Mouse (Mus musculus) layer of hippocampus, postnatal 36 days (tissue): ENCODE measurements at regions not wholly inside any gene's neighbourhood (a gene's known extent, or its start where the extent isn't known, plus 50 kb on each side); places are given as distances from the start of the nearest gene placed in this dataset.

Experiments
- DNase-seq, 2 experiments: peaks; one replicate each; pipeline ENCODE4 v3.0.0; 2022

GRCm38 (mm10) chr6:127348770-127349409, 97.8 kb upstream of the Parp11 start:
- no peak for DNase-seq

DNA sequence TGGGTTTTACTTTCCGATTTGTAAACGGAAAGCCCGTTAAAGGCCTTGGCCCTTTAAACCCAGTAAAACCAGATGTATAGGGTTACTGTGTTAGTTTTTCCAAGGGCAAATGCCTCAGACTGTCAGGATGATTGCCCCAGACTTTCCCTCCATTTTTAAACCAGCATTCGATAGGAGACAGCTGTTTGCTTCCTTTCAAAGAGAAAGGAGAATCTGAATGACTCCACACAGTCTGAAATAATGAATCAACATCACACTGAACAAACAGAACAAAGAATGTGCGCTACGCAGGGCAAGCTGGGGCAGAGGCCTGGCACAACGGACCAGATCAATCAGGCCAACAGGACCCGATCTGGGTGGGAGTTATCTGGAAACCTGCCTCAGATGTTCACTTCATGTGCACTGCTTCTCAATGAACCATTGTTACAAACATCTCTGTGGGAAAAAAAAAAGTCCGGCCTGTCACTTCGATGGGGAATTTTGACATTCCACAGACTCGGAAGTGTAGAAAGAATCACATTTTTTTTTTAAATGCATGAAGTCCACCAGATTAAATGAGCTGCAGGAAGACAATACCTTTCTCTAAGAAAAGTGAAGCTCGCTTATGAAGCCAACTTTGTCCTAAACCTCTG, 97.0 kb upstream of the Parp11 start:
- no peak for DNase-seq

- DNase-seq, result no peak
Measured at GRCm38 (mm10) chr6:127351691-127352090, 94.9 kb upstream of the Parp11 start.

GRCm38 (mm10) chr6:127355112-127355511, 91.5 kb upstream of the Parp11 start:
- no peak for DNase-seq

- peak; percentile 9 to 20 for DNase-seq
Measured at GRCm38 (mm10) chr6:127356442-127356841, 90.2 kb upstream of the Parp11 start.

GRCm38 (mm10) chr6:127358805-127359204, 87.8 kb upstream of the Parp11 start:
- DNase-seq, result no peak

DNA sequence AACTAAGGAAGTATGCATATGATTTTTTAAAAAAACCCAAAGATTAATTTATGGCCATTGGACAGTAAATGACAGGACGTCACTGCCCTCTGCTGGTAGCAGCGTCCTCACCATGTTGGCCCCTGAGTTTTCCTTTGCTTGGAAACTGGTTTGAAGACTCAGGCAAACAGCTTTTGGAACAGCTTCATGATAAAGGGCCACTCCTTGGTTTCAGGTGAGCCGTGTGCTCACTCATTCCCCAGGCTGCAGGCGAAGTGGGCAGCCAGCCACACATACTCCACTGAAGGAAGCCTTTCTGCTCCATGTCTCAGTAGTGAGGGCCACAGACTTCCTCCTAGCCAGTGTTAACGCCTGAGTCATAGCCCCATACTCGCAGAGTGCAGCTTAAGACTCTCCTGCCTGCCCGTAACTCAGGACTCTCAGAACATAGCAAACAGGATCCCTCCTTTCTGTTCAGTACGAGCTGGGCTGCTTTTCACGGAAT, 87.2 kb upstream of the Parp11 start:
- DNase-seq, result peak; percentile 54 to 64

DNA sequence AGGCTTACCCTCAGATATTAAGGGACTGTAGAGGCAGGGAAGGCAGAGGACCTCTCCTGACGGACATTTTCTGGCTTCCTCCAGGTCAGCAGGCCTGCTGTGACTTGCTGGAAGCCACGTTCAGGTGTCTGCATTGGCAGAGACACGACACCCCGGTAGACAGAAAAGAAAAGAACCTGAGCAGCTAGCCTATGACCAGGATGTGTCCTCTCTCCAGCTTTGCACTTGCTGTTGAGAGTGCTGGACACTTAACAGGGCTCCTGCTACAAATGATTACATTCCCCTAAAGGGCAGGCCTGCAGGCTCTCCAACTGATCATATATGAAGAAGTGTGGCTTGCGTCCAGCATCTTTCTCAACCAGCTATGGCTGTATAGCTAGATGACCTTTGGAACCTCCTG, 84.5 kb upstream of the Parp11 start:
- DNase-seq, result no peak

- no peak for DNase-seq
Measured at GRCm38 (mm10) chr6:127362966-127363752, 83.5 kb upstream of the Parp11 start.

GRCm38 (mm10) chr6:127363871-127364590, 82.6 kb upstream of the Parp11 start:
- DNase-seq, result no peak

DNA sequence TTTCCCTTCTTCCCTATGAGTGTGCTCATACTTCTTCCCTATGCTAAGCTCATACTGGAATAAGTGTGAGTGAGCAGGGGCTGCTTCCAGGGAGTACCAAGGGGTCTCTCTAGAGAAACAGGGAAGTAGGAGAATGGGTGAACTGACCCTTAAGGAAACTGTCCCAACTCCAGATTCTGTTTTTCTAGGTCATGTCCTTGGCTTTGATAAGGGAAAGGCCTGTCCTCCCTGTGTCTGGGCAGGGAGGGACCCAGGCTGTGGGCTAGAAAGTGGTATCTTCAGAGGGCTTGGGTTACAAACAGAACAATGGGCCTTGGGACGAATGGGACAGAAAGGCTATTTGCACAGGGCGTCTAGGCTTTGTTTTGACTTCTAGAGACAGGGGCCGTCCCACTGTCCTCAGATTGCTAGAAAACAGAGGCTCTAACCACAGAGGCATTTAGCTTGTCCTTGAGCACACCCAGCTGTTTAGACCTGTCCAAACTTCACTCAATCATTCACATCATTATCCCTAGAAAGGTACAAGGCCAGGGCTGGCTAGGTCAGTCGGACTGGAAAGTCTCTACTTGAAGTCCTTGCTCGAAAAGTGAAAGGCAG, 82.0 kb upstream of the Parp11 start:
- DNase-seq, result no peak

- no peak for DNase-seq
Measured at GRCm38 (mm10) chr6:127365246-127365645, 81.4 kb upstream of the Parp11 start.

DNA sequence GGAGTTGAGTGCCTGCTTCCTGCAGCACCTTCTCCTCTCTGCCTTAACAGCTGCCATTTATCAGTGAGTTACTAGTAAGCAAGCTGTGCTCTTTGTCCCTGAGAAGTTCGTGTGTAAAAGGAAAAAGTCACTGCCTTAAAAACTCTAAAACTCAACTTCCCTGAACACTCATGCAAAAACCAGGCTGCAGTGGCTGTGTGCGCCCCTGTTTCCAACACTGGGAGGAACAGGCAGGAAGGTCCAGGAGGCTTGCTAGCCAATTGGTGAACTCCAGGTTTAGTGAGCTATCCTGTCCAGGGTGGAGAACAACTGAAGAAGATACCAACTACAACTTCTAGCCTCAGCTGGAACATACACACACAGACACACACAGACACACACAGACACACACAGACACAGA, 81.0 kb upstream of the Parp11 start:
- no peak for DNase-seq

DNA sequence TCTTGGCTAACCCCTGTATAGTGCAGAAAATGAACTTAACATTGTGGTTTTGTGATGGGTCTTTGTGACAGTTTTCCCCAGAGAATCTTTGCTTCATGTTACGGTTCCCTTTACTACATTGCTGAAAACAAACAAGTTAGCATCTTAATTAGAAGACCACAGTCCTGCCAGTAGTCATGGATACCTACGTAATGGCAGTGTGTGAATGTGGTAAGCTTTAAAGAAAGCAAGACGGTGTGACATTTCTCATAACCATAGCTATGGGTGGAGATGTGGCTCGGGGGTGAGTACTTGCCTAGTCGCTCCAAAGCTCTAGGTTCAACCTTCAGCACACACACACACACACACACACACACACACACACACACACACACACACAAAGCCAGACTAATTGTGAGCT, 73.6 kb upstream of the Parp11 start:
- no peak for DNase-seq

DNA sequence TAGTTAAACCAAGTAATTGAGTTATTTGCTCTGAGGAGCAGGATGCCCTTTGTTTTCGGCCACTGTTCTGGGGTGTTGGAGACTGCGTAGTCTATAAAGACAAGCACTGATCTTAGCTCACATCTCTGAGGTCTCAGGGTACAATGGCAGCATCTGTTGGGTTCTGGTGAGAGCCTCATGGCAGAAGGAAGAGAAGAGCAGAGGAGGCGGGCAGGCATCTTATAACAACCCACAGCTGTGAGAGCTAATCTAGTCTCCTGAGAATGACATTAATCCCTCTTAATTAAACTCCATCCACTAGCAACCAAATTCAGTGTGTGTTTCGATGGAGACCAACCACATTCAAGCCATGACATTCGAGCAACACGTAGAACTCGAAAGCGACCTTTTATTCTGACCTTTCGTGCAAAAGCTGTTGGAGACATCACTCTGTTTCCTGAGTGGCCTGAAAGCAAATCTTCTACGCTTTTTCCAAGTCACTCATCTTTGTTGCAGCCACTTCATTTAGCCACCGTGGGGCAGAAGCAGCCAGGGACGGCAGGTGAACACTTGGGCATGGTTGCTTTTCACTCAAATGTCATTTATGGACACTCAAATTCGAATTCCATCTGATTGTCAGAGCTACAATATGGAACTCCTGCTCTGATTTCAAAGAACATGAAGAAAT, 72.7 kb upstream of the Parp11 start:
- DNase-seq, result no peak

DNA sequence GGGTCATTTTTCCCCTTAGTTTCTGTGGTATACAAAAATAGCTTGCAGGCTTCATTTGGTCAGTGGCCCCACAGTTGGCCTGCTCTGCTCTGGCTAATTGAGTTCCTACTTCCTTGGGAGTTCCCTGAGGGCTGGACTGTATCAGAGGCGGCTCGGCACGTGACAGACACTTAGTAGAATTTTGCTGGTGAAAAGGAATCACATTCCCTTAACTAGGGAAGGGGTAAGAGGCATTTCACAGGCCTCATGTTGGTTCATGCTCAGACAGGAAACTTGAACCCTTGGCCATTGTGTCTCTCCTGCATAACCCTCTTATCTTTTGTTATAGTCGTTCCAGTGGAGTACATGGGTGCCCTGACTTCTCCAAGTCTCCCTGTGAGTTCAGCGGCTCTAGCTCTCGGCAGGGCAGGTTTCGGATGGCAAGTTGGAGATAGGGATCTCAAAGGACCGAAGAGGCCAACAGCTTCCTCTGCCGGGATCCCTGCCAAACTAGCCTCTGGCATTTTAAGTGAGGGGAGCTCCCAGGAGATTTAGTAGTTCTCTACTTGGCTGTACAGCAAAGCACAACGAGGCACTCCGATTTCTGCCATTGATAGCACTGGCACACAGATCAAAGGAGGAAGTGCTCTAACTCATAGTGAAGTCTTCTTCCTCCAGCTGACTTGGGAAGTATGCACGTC, 72.0 kb upstream of the Parp11 start:
- DNase-seq, result no peak

GRCm38 (mm10) chr6:127375144-127375529, 71.5 kb upstream of the Parp11 start:
- DNase-seq, result no peak

DNA sequence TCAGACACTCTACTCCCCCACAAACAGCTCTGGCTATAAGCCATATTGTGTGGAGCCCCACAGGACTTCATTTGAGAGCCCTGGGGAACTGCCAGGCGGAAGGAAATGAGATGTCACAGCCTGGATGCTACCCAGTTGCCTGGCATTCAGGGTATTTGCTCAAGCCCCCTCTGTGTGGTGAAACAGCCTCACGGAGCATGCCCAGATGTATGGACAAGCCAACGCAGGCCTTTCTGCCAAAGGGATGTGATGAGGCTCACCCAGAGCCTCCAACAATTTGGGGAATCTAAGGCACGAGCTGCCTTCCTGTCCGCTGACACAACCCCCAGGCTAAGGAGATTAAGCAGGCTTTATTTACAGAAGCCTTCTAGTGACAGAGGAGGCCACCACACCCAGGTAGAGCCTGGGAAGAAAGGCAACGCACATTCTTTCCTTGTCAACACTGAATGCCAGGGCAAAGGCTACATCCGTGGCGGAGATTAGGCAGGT, 70.9 kb upstream of the Parp11 start:
- DNase-seq, result no peak

DNA sequence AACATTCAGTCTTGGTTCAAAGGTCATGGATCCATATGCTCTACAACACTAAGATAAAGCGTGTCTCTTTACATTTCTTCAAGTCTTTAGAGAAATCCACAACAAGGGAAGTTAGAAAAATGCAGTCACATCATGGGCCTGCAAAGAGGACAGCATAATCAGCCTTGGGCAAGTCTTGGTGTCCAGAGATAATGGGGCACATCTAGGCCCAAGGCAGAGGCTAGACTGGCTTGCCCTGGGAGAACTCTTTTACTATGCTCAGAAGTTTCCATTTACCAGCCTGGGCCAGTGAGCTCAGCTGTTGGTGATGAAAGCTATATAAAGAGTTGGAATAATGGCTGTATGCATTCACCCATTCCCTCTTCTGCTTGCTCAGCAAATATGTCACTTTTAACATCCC, 67.9 kb upstream of the Parp11 start:
- DNase-seq, result no peak

GRCm38 (mm10) chr6:127379511-127379910, 67.1 kb upstream of the Parp11 start:
- DNase-seq, result no peak
